Mouse (Mus musculus) testis, adult 2 months (tissue): Measurements from ENCODE around the gene Arhgap19.

ENCODE experiments used
- CTCF ChIP-seq: fragments of 200-500 bp; IDR thresholded peaks from 2 replicates; pipeline ENCODE4 v1.5.1; 2012; ENCODE audit warnings: low read depth, mild to moderate bottlenecking, inconsistent platforms, low read length, moderate library complexity; ENCODE audit not compliant: control insufficient read depth, insufficient read depth, insufficient replicate concordance
- POLR2A ChIP-seq: fragments of 200-500 bp; IDR thresholded peaks from 2 replicates; pipeline ENCODE4 v1.6.1; 2012; ENCODE audit warnings: low read depth, mild to moderate bottlenecking, inconsistent platforms, low read length, moderate library complexity; ENCODE audit not compliant: control insufficient read depth

- no peak for TF ChIP-seq POLR2A
- no peak for TF ChIP-seq CTCF
These were observed 63.4 kb downstream of the Arhgap19 start for GRCm38 (mm10) chr19:41738429-41738805.
